Mouse (Mus musculus) liver, embryonic 11.5 days (tissue): ENCODE results near the gene Sumf2. TPM values are rescaled to one million over a fixed set of nuclear protein-coding genes. Genes with fewer than 3 reads are reported as not detected.
"Not testable (repeated sequence)": the region's sequence is repeated elsewhere in the genome, so short reads cannot be mapped to it uniquely, and the experiment has no call there.

Experiments used
- ATAC-seq: fragments of 200-750 bp; cut with Nextera tagmentation; replicated peaks from 2 replicates; pipeline ENCODE4 v1.8.0; 2017; ENCODE audit warnings: moderate number of reproducible peaks, mild to moderate bottlenecking, moderate TSS enrichment, moderate library complexity; ENCODE audit not compliant: low FRiP score
- DNase-seq: peaks from one replicate; pipeline ENCODE4 v3.0.0-alpha.2; 2017; ENCODE audit warnings: low spot score
- H3K27ac ChIP-seq: fragments of 300-500 bp; sonication (generic); 2 replicates; pipeline ENCODE4 v1.5.1; 2014; ENCODE audit warnings: mild to moderate bottlenecking, low read depth, low read length, control low read depth
- H3K27me3 ChIP-seq: fragments of 300-500 bp; sonication (generic); replicated peaks from 2 replicates; pipeline ENCODE4 v1.6.1; 2014; ENCODE audit warnings: low read length, mixed read lengths; ENCODE audit not compliant: control insufficient read depth, insufficient read depth
- H3K36me3 ChIP-seq: fragments of 300-500 bp; sonication (generic); 2 replicates; pipeline ENCODE4 v1.6.1; 2014; ENCODE audit warnings: mild to moderate bottlenecking, low read length, moderate library complexity, mixed read lengths; ENCODE audit not compliant: control insufficient read depth, insufficient read depth
- H3K4me1 ChIP-seq: fragments of 300-500 bp; sonication (generic); replicated peaks from 2 replicates; pipeline ENCODE4 v1.6.1; 2014; ENCODE audit warnings: low read length, mixed read lengths; ENCODE audit not compliant: control insufficient read depth, insufficient read depth
- H3K4me2 ChIP-seq: fragments of 300-500 bp; sonication (generic); 2 replicates; pipeline ENCODE4 v1.6.1; 2014; ENCODE audit warnings: mild to moderate bottlenecking, control low read depth, moderate library complexity
- H3K4me3 ChIP-seq: fragments of 300-500 bp; sonication (generic); 2 replicates; pipeline ENCODE4 v1.5.1; 2014; ENCODE audit warnings: low read depth, low read length, control low read depth
- H3K9ac ChIP-seq: fragments of 300-500 bp; sonication (generic); 2 replicates; pipeline ENCODE4 v1.6.1; 2014; ENCODE audit warnings: low read depth, low read length, control low read depth
- H3K9me3 ChIP-seq: fragments of 300-500 bp; sonication (generic); 2 replicates; pipeline ENCODE4 v1.6.1; 2016; ENCODE audit warnings: low read length, inconsistent platforms, mixed read lengths; ENCODE audit not compliant: control insufficient read depth
- WGBS: fragments of 180-500 bp; shearing (Covaris S2); extraction: QIAGEN DNeasy Blood & Tissue Kit; methylation state at CpG from one replicate; pipeline ENCODE4 v1.1.7; 2014; 5-methylcytosine and 5-hydroxymethylcytosine counted together
- polyA plus RNA-seq: library from polyadenylated mRNA; unstranded; fragments of >200 nt; fragmentation: Nextera tagmentation; extraction: Ambion mirVana; gene quantifications from 2 replicates; pipeline ENCODE4 v1.2.1, GENCODE M21; 2014

Sumf2 gene
- polyA plus RNA-seq, 1 experiment from 2014 or later: 61.1 TPM

GRCm38 (mm10) chr5:129886911-129887636 is 40.3 kb downstream of the Sumf2 start, which contains the start of gene Chchd2:
Gene Chchd2, minus strand, starts transcription at chr5:129887470.
- WGBS: under 1% methylated on average over 46 of the region's 46 CpGs

GRCm38 (mm10) chr5:129890390-129890789 is 43.6 kb downstream of the Sumf2 start:
- 77% methylated on average over 4 of the region's 7 CpGs for WGBS
- not testable (repeated sequence) for H3K27ac ChIP-seq, ATAC-seq, H3K36me3 ChIP-seq, H3K9ac ChIP-seq, H3K4me3 ChIP-seq, DNase-seq, H3K27me3 ChIP-seq, H3K4me2 ChIP-seq, H3K9me3 ChIP-seq, H3K4me1 ChIP-seq

More at GRCm38 (mm10) chr5:129886911-129887636, 40.3 kb downstream of the Sumf2 start, which contains the start of gene Chchd2:
- Histone ChIP-seq H3K27ac (peak within 1 kb of the TSS; percentile 98), H3K4me2 (peak within 1 kb of the TSS; percentile 85), H3K27me3 (no peaks in the 10 kb centered on the region), H3K9me3 (no peaks in the 10 kb centered on the region), H3K9ac (peak within 1 kb of the TSS; percentile 91), H3K36me3 (peaks cover 9% of the 10 kb centered on the region), H3K4me1 (peaks cover 5% of the 10 kb centered on the region), H3K4me3 (peak within 1 kb of the TSS; percentile 92)
- ATAC-seq: peak; percentile 98
- DNase-seq: peak; percentile 88

- 2% methylated on average over 44 of the region's 44 CpGs for WGBS
- H3K27ac ChIP-seq: no peak within 1 kb of the TSS
Observed at GRCm38 (mm10) chr5:129895198-129896088, 48.7 kb downstream of the Sumf2 start, which contains the start of gene Zbed5. Gene Zbed5, plus strand, starts transcription at chr5:129895723.

GRCm38 (mm10) chr5:129898449-129898848 is 51.7 kb downstream of the Sumf2 start, which contains the start of gene Phkg1:
Gene Phkg1, minus strand, starts transcription at chr5:129898549.
- Histone ChIP-seq H3K4me3 (no peak within 1 kb of the TSS), H3K27me3 (no peaks in the 10 kb centered on the region), H3K27ac (no peak within 1 kb of the TSS), H3K36me3 (no peaks in the 10 kb centered on the region), H3K9me3 (no peaks in the 10 kb centered on the region), H3K4me1 (peaks cover 7% of the 10 kb centered on the region; the same call in 1 of the 2 replicates), H3K9ac (no peak within 1 kb of the TSS), H3K4me2 (no peak within 1 kb of the TSS)
- WGBS: 89% methylated on average over 1 of the region's 1 CpGs
- ATAC-seq: no peak
- DNase-seq: no peak

More at GRCm38 (mm10) chr5:129895198-129896088, 48.7 kb downstream of the Sumf2 start, which contains the start of gene Zbed5:
- no peaks in the 10 kb centered on the region for H3K36me3 ChIP-seq
- H3K27me3 ChIP-seq: no peaks in the 10 kb centered on the region
- DNase-seq (peak; percentile 80), ATAC-seq (peak; percentile 100)
- peak within 1 kb of the TSS; percentile 59; the same call in 1 of the 2 replicates for H3K9ac ChIP-seq
- peak within 1 kb of the TSS; percentile 98 for H3K4me2 ChIP-seq
- H3K4me1 ChIP-seq: peaks cover 7% of the 10 kb centered on the region; the same call in 1 of the 2 replicates
- H3K9me3 ChIP-seq: no peaks in the 10 kb centered on the region
- peak within 1 kb of the TSS; percentile 77 for H3K4me3 ChIP-seq

- no peak overlapping the region for H3K27ac ChIP-seq
- peak overlapping the region; percentile 82 for H3K4me2 ChIP-seq
- peak overlapping the region; percentile 58 for H3K4me3 ChIP-seq
- no peak overlapping the region for H3K9ac ChIP-seq
- H3K9me3 ChIP-seq: no peaks in the 10 kb centered on the region
- H3K36me3 ChIP-seq: no peaks in the 10 kb centered on the region
- WGBS: 25% methylated on average over 4 of the region's 4 CpGs
- H3K4me1 ChIP-seq: peaks cover 6% of the 10 kb centered on the region
- ATAC-seq (no peak), DNase-seq (no peak)
- H3K27me3 ChIP-seq: no peaks in the 10 kb centered on the region
Observed at GRCm38 (mm10) chr5:129907775-129908174, 61.0 kb downstream of the Sumf2 start.

- Histone ChIP-seq H3K4me2 (peak within 1 kb of the TSS; percentile 82), H3K9ac (peak within 1 kb of the TSS; percentile 66), H3K27ac (0 out of 2 replicates have a peak within 1 kb of the TSS, but pooled peaks have one; percentile 1), H3K9me3 (no peaks in the 10 kb centered on the region), H3K27me3 (no peaks in the 10 kb centered on the region), H3K4me3 (peak within 1 kb of the TSS; percentile 58), H3K36me3 (no peaks in the 10 kb centered on the region), H3K4me1 (peaks cover 6% of the 10 kb centered on the region)
- DNase-seq: peak; percentile 90
- WGBS: under 1% methylated on average over 63 of the region's 63 CpGs
- ATAC-seq: peak; percentile 94
Observed at GRCm38 (mm10) chr5:129908242-129908965, 61.6 kb downstream of the Sumf2 start, which contains the start of gene Nupr1l. Gene Nupr1l, plus strand, starts transcription at chr5:129908540.

GRCm38 (mm10) chr5:129909147-129909546 is 62.4 kb downstream of the Sumf2 start:
- H3K36me3 ChIP-seq: no peaks in the 10 kb centered on the region
- no peak for ATAC-seq
- peak overlapping the region; percentile 82 for H3K4me2 ChIP-seq
- H3K27ac ChIP-seq: no peak overlapping the region
- 74% methylated on average over 9 of the region's 9 CpGs for WGBS
- H3K27me3 ChIP-seq: no peaks in the 10 kb centered on the region
- no peak for DNase-seq
- H3K4me1 ChIP-seq: peaks cover 6% of the 10 kb centered on the region
- H3K4me3 ChIP-seq: peak overlapping the region; percentile 58
- H3K9me3 ChIP-seq: no peaks in the 10 kb centered on the region
- H3K9ac ChIP-seq: peak overlapping the region; percentile 66

- Histone ChIP-seq H3K4me1 (peaks cover 6% of the 10 kb centered on the region), H3K9ac (no peak overlapping the region)
- no peak for ATAC-seq
Observed at GRCm38 (mm10) chr5:129909591-129909990, 62.8 kb downstream of the Sumf2 start.

More at GRCm38 (mm10) chr5:129909591-129909990, 62.8 kb downstream of the Sumf2 start:
- Histone ChIP-seq H3K27me3 (no peaks in the 10 kb centered on the region), H3K4me3 (no peak overlapping the region; the same call in 1 of the 2 replicates), H3K9me3 (no peaks in the 10 kb centered on the region), H3K27ac (no peak overlapping the region), H3K4me2 (no peak overlapping the region; the same call in 1 of the 2 replicates), H3K36me3 (no peaks in the 10 kb centered on the region)
- DNase-seq: no peak
- 73% methylated on average over 7 of the region's 7 CpGs for WGBS
